Mouse (Mus musculus): Measurements from ENCODE around the gene Olfr43. TPM values are rescaled to one million over a fixed set of nuclear protein-coding genes. Genes with fewer than 3 reads are reported as not detected.

Gene Olfr43
- polyA plus RNA-seq (2014; fragmentation: Nextera tagmentation; extraction: Ambion mirVana), result not detected in 2 replicates

DNA sequence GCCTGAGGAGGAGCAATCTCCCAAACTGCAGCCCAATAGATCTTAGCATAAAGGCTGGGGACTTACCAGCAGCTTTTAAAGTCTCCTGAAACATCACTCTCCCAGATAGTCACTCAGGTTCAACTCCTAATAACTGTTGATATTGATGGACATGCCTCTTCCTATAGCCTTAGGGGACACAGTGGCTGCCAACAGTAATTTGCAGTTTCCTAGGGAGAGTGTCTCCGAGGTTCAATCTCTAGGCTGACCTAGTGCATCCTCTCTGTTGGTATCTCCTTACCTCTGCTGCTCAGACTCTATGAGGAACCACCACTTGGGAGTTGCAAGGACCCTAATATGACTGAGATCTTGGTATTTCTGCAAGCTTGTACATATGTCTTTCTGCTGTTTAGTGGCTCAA lies at the start of gene Olfr43:
Gene Olfr43 (minus strand): TSS at position 101 of the 400 bp plus-strand sequence.
- WGBS, result 59% methylated on average over 1 of the region's 1 CpGs
- ATAC-seq (ENCODE audit: insufficient number of reproducible peaks, insufficient read depth, low FRiP score, low read depth), result no peak
- Histone ChIP-seq H3K9ac (replicated peaks; ENCODE audit: low read depth, low read length) (no peak within 1 kb of the TSS), H3K36me3 (ENCODE audit: control insufficient read depth, insufficient read depth, low read length) (no peaks in the 10 kb centered on the region), H3K4me3 (ENCODE audit: low read depth, low read length) (no peak within 1 kb of the TSS), H3K4me2 (replicated peaks; ENCODE audit: low read depth, low read length) (no peak within 1 kb of the TSS), H3K9me3 (ENCODE audit: control insufficient read depth, low read depth, low read length) (no peaks in the 10 kb centered on the region), H3K4me1 (ENCODE audit: control insufficient read depth, insufficient read depth, low read length) (no peaks in the 10 kb centered on the region), H3K27ac (ENCODE audit: low read length) (no peak within 1 kb of the TSS), H3K27me3 (ENCODE audit: control insufficient read depth, insufficient read depth, low read length) (no peaks in the 10 kb centered on the region)

- H3K4me1 ChIP-seq (ENCODE audit: control insufficient read depth, insufficient read depth, low read length), result no peaks in the 10 kb centered on the region
- 48% methylated on average over 2 of the region's 2 CpGs for WGBS
- H3K36me3 ChIP-seq (ENCODE audit: control insufficient read depth, insufficient read depth, low read length), result no peaks in the 10 kb centered on the region
- H3K4me2 ChIP-seq (replicated peaks; ENCODE audit: low read depth, low read length), result no peak within 1 kb of the TSS
- no peak within 1 kb of the TSS for H3K4me3 ChIP-seq (ENCODE audit: low read depth, low read length)
- H3K9ac ChIP-seq (replicated peaks; ENCODE audit: low read depth, low read length), result no peak within 1 kb of the TSS
- ATAC-seq (ENCODE audit: insufficient number of reproducible peaks, insufficient read depth, low FRiP score, low read depth), result no peak
- H3K27me3 ChIP-seq (ENCODE audit: control insufficient read depth, insufficient read depth, low read length), result no peaks in the 10 kb centered on the region
- no peaks in the 10 kb centered on the region for H3K9me3 ChIP-seq (ENCODE audit: control insufficient read depth, low read depth, low read length)
- H3K27ac ChIP-seq (ENCODE audit: low read length), result no peak within 1 kb of the TSS
Measured at GRCm38 (mm10) chr11:74259508-74259907, 48.3 kb upstream of the Olfr43 start, which contains the start of gene Olfr406. Gene Olfr406, plus strand, starts transcription at chr11:74259808.

GRCm38 (mm10) chr11:74241201-74241600 lies 30.0 kb upstream of the Olfr43 start:
- Histone ChIP-seq H3K4me1 (ENCODE audit: control insufficient read depth, insufficient read depth, low read length) (no peaks in the 10 kb centered on the region), H3K4me2 (replicated peaks; ENCODE audit: low read depth, low read length) (no peak overlapping the region), H3K27me3 (ENCODE audit: control insufficient read depth, insufficient read depth, low read length) (no peaks in the 10 kb centered on the region), H3K9me3 (ENCODE audit: control insufficient read depth, low read depth, low read length) (no peaks in the 10 kb centered on the region), H3K9ac (replicated peaks; ENCODE audit: low read depth, low read length) (no peak overlapping the region), H3K4me3 (ENCODE audit: low read depth, low read length) (no peak overlapping the region), H3K27ac (ENCODE audit: low read length) (no peak overlapping the region), H3K36me3 (ENCODE audit: control insufficient read depth, insufficient read depth, low read length) (no peaks in the 10 kb centered on the region)
- 90% methylated on average over 3 of the region's 3 CpGs for WGBS
- no peak for ATAC-seq (ENCODE audit: insufficient number of reproducible peaks, insufficient read depth, low FRiP score, low read depth)

GRCm38 (mm10) chr11:74185949-74186348 lies 25.2 kb downstream of the Olfr43 start, which contains the start of gene Olfr403:
Gene Olfr403, plus strand, starts transcription at chr11:74186249.
- H3K4me1 ChIP-seq (ENCODE audit: control insufficient read depth, insufficient read depth, low read length), result no peaks in the 10 kb centered on the region
- no peaks in the 10 kb centered on the region for H3K27me3 ChIP-seq (ENCODE audit: control insufficient read depth, insufficient read depth, low read length)
- H3K9ac ChIP-seq (replicated peaks; ENCODE audit: low read depth, low read length), result no peak within 1 kb of the TSS
- no peaks in the 10 kb centered on the region for H3K36me3 ChIP-seq (ENCODE audit: control insufficient read depth, insufficient read depth, low read length)
- no peak within 1 kb of the TSS for H3K27ac ChIP-seq (ENCODE audit: low read length)
- ATAC-seq (ENCODE audit: insufficient number of reproducible peaks, insufficient read depth, low FRiP score, low read depth), result no peak
- no peak within 1 kb of the TSS for H3K4me2 ChIP-seq (replicated peaks; ENCODE audit: low read depth, low read length)
- H3K4me3 ChIP-seq (ENCODE audit: low read depth, low read length), result no peak within 1 kb of the TSS
- no peaks in the 10 kb centered on the region for H3K9me3 ChIP-seq (ENCODE audit: control insufficient read depth, low read depth, low read length)

DNA sequence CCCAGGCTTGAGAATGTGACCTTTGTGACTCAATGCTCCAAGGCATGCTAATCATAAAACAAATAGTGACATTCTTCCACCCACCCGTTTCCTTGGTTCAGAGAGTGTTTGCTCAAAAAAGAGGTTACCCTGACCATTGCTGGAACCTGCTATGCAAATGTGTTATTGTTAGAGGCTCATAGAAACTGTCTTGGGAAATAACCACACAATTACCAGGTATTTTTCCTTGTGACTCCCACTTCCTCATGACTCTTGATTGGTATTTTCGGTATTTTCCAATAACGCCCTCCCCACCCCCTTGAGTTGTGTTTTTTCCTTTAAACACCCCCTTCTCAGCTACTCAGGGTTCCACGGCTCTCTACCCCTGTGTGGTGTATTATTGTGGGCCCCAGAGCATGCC lies 27.4 kb downstream of the Olfr43 start:
- Histone ChIP-seq H3K27ac (ENCODE audit: low read length) (no peak overlapping the region), H3K4me3 (ENCODE audit: low read depth, low read length) (no peak overlapping the region), H3K4me1 (ENCODE audit: control insufficient read depth, insufficient read depth, low read length) (no peaks in the 10 kb centered on the region), H3K27me3 (ENCODE audit: control insufficient read depth, insufficient read depth, low read length) (no peaks in the 10 kb centered on the region), H3K4me2 (replicated peaks; ENCODE audit: low read depth, low read length) (no peak overlapping the region), H3K9me3 (ENCODE audit: control insufficient read depth, low read depth, low read length) (no peaks in the 10 kb centered on the region), H3K9ac (replicated peaks; ENCODE audit: low read depth, low read length) (no peak overlapping the region), H3K36me3 (ENCODE audit: control insufficient read depth, insufficient read depth, low read length) (no peaks in the 10 kb centered on the region)
- no peak for ATAC-seq (ENCODE audit: insufficient number of reproducible peaks, insufficient read depth, low FRiP score, low read depth)
- WGBS, result 70% methylated on average over 4 of the region's 4 CpGs

GRCm38 (mm10) chr11:74183168-74183567 lies 28.0 kb downstream of the Olfr43 start:
- no peak overlapping the region for H3K4me3 ChIP-seq (ENCODE audit: low read depth, low read length)
- H3K36me3 ChIP-seq (ENCODE audit: control insufficient read depth, insufficient read depth, low read length), result no peaks in the 10 kb centered on the region
- H3K9me3 ChIP-seq (ENCODE audit: control insufficient read depth, low read depth, low read length), result no peaks in the 10 kb centered on the region
- H3K9ac ChIP-seq (replicated peaks; ENCODE audit: low read depth, low read length), result no peak overlapping the region
- no peaks in the 10 kb centered on the region for H3K4me1 ChIP-seq (ENCODE audit: control insufficient read depth, insufficient read depth, low read length)
- H3K27ac ChIP-seq (ENCODE audit: low read length), result no peak overlapping the region
- no peaks in the 10 kb centered on the region for H3K27me3 ChIP-seq (ENCODE audit: control insufficient read depth, insufficient read depth, low read length)
- no peak for ATAC-seq (ENCODE audit: insufficient number of reproducible peaks, insufficient read depth, low FRiP score, low read depth)
- no peak overlapping the region for H3K4me2 ChIP-seq (replicated peaks; ENCODE audit: low read depth, low read length)
- 76% methylated on average over 4 of the region's 4 CpGs for WGBS

- Histone ChIP-seq H3K4me1 (ENCODE audit: control insufficient read depth, insufficient read depth, low read length) (no peaks in the 10 kb centered on the region), H3K27ac (ENCODE audit: low read length) (no peak overlapping the region), H3K9ac (replicated peaks; ENCODE audit: low read depth, low read length) (no peak overlapping the region), H3K4me2 (replicated peaks; ENCODE audit: low read depth, low read length) (no peak overlapping the region), H3K36me3 (ENCODE audit: control insufficient read depth, insufficient read depth, low read length) (no peaks in the 10 kb centered on the region), H3K4me3 (ENCODE audit: low read depth, low read length) (no peak overlapping the region), H3K9me3 (ENCODE audit: control insufficient read depth, low read depth, low read length) (no peaks in the 10 kb centered on the region), H3K27me3 (ENCODE audit: control insufficient read depth, insufficient read depth, low read length) (no peaks in the 10 kb centered on the region)
- ATAC-seq (ENCODE audit: insufficient number of reproducible peaks, insufficient read depth, low FRiP score, low read depth), result no peak
Measured at GRCm38 (mm10) chr11:74168771-74169170, 42.4 kb downstream of the Olfr43 start.

Other genes with a start within 250 kb of the Olfr43 start
- gene Olfr398, start 221.0 kb downstream of the Olfr43 start, polyA plus RNA-seq (2014; fragmentation: Nextera tagmentation; extraction: Ambion mirVana), result not detected in 2 replicates
- gene Olfr139, start 154.8 kb downstream of the Olfr43 start, polyA plus RNA-seq (2014; fragmentation: Nextera tagmentation; extraction: Ambion mirVana), result not detected in 2 replicates
- gene Olfr399, start 154.8 kb downstream of the Olfr43 start, polyA plus RNA-seq (2014; fragmentation: Nextera tagmentation; extraction: Ambion mirVana), result not detected in 2 replicates
- gene Zfp616, start 141.4 kb downstream of the Olfr43 start, polyA plus RNA-seq (2014; fragmentation: Nextera tagmentation; extraction: Ambion mirVana), result not detected in 2 replicates
- not detected in 2 replicates for gene Olfr401, start 97.7 kb downstream of the Olfr43 start, polyA plus RNA-seq (2014; fragmentation: Nextera tagmentation; extraction: Ambion mirVana)
- gene Olfr402, start 57.9 kb downstream of the Olfr43 start, polyA plus RNA-seq (2014; fragmentation: Nextera tagmentation; extraction: Ambion mirVana), result not detected in 2 replicates
- not detected in 2 replicates for gene Olfr403, start 25.1 kb downstream of the Olfr43 start, polyA plus RNA-seq (2014; fragmentation: Nextera tagmentation; extraction: Ambion mirVana)
- gene Olfr406, start 48.4 kb upstream of the Olfr43 start, polyA plus RNA-seq (2014; fragmentation: Nextera tagmentation; extraction: Ambion mirVana), result not detected in 2 replicates
- gene Olfr59, start 72.4 kb upstream of the Olfr43 start, polyA plus RNA-seq (2014; fragmentation: Nextera tagmentation; extraction: Ambion mirVana), result not detected in 2 replicates
- not detected in 2 replicates for gene Olfr410, start 126.7 kb upstream of the Olfr43 start, polyA plus RNA-seq (2014; fragmentation: Nextera tagmentation; extraction: Ambion mirVana)
- not detected in 2 replicates for gene Olfr411, start 141.3 kb upstream of the Olfr43 start, polyA plus RNA-seq (2014; fragmentation: Nextera tagmentation; extraction: Ambion mirVana)
- not detected in 2 replicates for gene Olfr412, start 150.7 kb upstream of the Olfr43 start, polyA plus RNA-seq (2014; fragmentation: Nextera tagmentation; extraction: Ambion mirVana)

Measured in stomach, embryonic 14.5 days (tissue).